Mouse (Mus musculus): ENCODE measurements around the gene Creb3. TPM values are rescaled to one million over a fixed set of nuclear protein-coding genes. Genes with fewer than 3 reads are reported as not detected.

The Creb3 gene
- polyA plus RNA-seq (2021; fragmentation: Nextera tagmentation), result 50.4 and 66.7 TPM in 2 replicates
- long read RNA-seq, experiment 1, transcript Creb3-201 (9 exons, 1,884 nt), result major isoform, 293 of 341 reads
- long read RNA-seq, experiment 1, partial matches to known transcripts, result 4 of 341 reads
- long read RNA-seq, experiment 1, other reads (novel, unspliced or antisense), result 43 of 341 reads
- long read RNA-seq, experiment 2, transcript Creb3-201 (9 exons, 1,884 nt), result major isoform, 78 of 95 reads
- long read RNA-seq, experiment 2, partial matches to known transcripts, result 7 of 95 reads
- long read RNA-seq, experiment 2, other reads (novel, unspliced or antisense), result 7 of 95 reads

GRCm38 (mm10) chr4:43561997-43562768, at the start of gene Creb3, which contains the start of gene Tln1:
Gene Creb3, plus strand, starts transcription at chr4:43562332.
Gene Tln1, minus strand, starts transcription at chr4:43562691.

GRCm38 (mm10) chr4:43578376-43579204, 16.5 kb downstream of the Creb3 start, which contains the start of the genes Rgp1 and Gba2:
Gene Rgp1, plus strand, starts transcription at chr4:43578715.
Gene Gba2, minus strand, starts transcription at chr4:43578873.

GRCm38 (mm10) chr4:43584444-43585416, 22.6 kb downstream of the Creb3 start, which contains the start of gene Msmp:
Gene Msmp, minus strand, starts transcription at chr4:43584494.

Other genes starting within 250 kb of the Creb3 start
- 38.3 and 104 TPM in 2 replicates for gene Rusc2, start 180.4 kb upstream of the Creb3 start, polyA plus RNA-seq (2021; fragmentation: Nextera tagmentation)
- 0.27 and 0.35 TPM in 2 replicates for gene Fam166b, start 133.2 kb upstream of the Creb3 start, polyA plus RNA-seq (2021; fragmentation: Nextera tagmentation)
- gene Tesk1, start 120.4 kb upstream of the Creb3 start, polyA plus RNA-seq (2021; fragmentation: Nextera tagmentation), result 8.5 and 9.1 TPM in 2 replicates
- 7.9 TPM in 2 replicates for gene Cd72, start 107.7 kb upstream of the Creb3 start, polyA plus RNA-seq (2021; fragmentation: Nextera tagmentation)
- gene Sit1, start 78.6 kb upstream of the Creb3 start, polyA plus RNA-seq (2021; fragmentation: Nextera tagmentation), result not detected in 2 replicates
- gene Ccdc107, start 69.4 kb upstream of the Creb3 start, polyA plus RNA-seq (2021; fragmentation: Nextera tagmentation), result 91.9 and 99.5 TPM in 2 replicates
- gene Arhgef39, start 62.6 kb upstream of the Creb3 start, polyA plus RNA-seq (2021; fragmentation: Nextera tagmentation), result 0.61 and 0.80 TPM in 2 replicates
- gene Car9, start 55.4 kb upstream of the Creb3 start, polyA plus RNA-seq (2021; fragmentation: Nextera tagmentation), result 0.42 and 0.55 TPM in 2 replicates
- gene Tpm2, start 38.6 kb upstream of the Creb3 start, polyA plus RNA-seq (2021; fragmentation: Nextera tagmentation), result 7.4 and 9.5 TPM in 2 replicates
- 52.5 and 69.1 TPM in 2 replicates for gene Tln1, start 359 bp downstream of the Creb3 start, polyA plus RNA-seq (2021; fragmentation: Nextera tagmentation)
- gene Rgp1, start 16.4 kb downstream of the Creb3 start, polyA plus RNA-seq (2021; fragmentation: Nextera tagmentation), result 21.5 and 22.3 TPM in 2 replicates
- gene Gba2, start 16.5 kb downstream of the Creb3 start, polyA plus RNA-seq (2021; fragmentation: Nextera tagmentation), result 17.0 and 26.6 TPM in 2 replicates
- gene Msmp, start 22.2 kb downstream of the Creb3 start, polyA plus RNA-seq (2021; fragmentation: Nextera tagmentation), result not detected in 2 replicates
- gene Npr2, start 69.6 kb downstream of the Creb3 start, polyA plus RNA-seq (2021; fragmentation: Nextera tagmentation), result 4.9 and 5.0 TPM in 2 replicates
- 1.2 and 1.6 TPM in 2 replicates for gene Spag8, start 91.3 kb downstream of the Creb3 start, polyA plus RNA-seq (2021; fragmentation: Nextera tagmentation)
- gene Hint2, start 94.1 kb downstream of the Creb3 start, polyA plus RNA-seq (2021; fragmentation: Nextera tagmentation), result 134 and 151 TPM in 2 replicates
- 8.9 and 9.5 TPM in 2 replicates for gene Tmem8b, start 106.6 kb downstream of the Creb3 start, polyA plus RNA-seq (2021; fragmentation: Nextera tagmentation)
- gene Fam221b, start 106.8 kb downstream of the Creb3 start, polyA plus RNA-seq (2021; fragmentation: Nextera tagmentation), result 1.4 and 1.5 TPM in 2 replicates
- not detected in 2 replicates for gene Olfr70, start 138.5 kb downstream of the Creb3 start, polyA plus RNA-seq (2021; fragmentation: Nextera tagmentation)
- gene Olfr71, start 147.9 kb downstream of the Creb3 start, polyA plus RNA-seq (2021; fragmentation: Nextera tagmentation), result not detected in 2 replicates
- 1.2 and 1.6 TPM in 2 replicates for gene Hrct1, start 164.9 kb downstream of the Creb3 start, polyA plus RNA-seq (2021; fragmentation: Nextera tagmentation)
- gene Spaar, start 167.7 kb downstream of the Creb3 start, polyA plus RNA-seq (2021; fragmentation: Nextera tagmentation), result 0.23 and 0.25 TPM in 2 replicates
- gene Olfr159, start 208.7 kb downstream of the Creb3 start, polyA plus RNA-seq (2021; fragmentation: Nextera tagmentation), result not detected in 2 replicates